In the genomic region with DNA sequence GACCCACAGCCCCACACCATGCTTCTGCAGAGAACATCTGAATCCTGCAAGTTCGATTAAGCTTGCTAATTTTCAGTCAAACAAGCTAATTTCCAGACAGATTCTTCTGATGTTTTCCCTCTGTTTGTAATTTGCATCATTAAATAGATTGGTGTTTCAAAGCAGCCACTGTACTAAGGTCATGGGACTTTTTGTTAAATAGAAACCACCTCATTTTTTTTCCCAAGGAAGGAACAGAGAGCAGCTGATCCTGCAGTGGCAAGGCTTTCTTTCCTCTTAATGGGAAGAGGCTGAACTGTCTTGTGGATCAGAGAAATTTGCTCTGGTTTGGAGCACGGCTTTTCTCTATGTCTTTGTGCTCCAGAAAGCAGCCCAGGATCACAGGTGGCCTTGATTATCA, we compare ENCODE assay signal across 18 mouse cellular contexts.
DNase-seq lines count a peak whose midpoint lies in the region; ATAC-seq lines count a peak whose summit lies in the region.
"Had no signal": no experiment of that assay in that cellular context is flagged by ENCODE, and none has a peak within 500 bp of the region (broad histone marks: within the 10 kb centered on the region; RNA-seq: fewer than 3 reads in every experiment).

No protein-coding gene starts in this region.

- peak overlapping the region; percentile 8; the same call in 1 of the 2 replicates for H3K27ac ChIP-seq in neural tube, embryonic 11.5 days (ENCODE audit: low read depth, low read length)
- H3K27ac ChIP-seq in hindbrain, embryonic 13.5 days, result peak overlapping the region; percentile 88
- peak overlapping the region; percentile 89 for H3K27ac ChIP-seq in midbrain, embryonic 13.5 days
- H3K27ac ChIP-seq: heart, embryonic 10.5 days; liver, embryonic 12.5 days had no signal

- no peak for ATAC-seq in neural tube, embryonic 11.5 days (ENCODE audit: insufficient read depth, low FRiP score, low TSS enrichment)
- no peak for ATAC-seq in hindbrain, embryonic 13.5 days (ENCODE audit: low FRiP score)
- ATAC-seq in midbrain, embryonic 13.5 days, result no peak
- ATAC-seq: liver, embryonic 12.5 days had no signal

- H3K9me3 ChIP-seq in neural tube, embryonic 11.5 days (ENCODE audit: control insufficient read depth, low read length), result no peaks in the 10 kb centered on the region
- no peaks in the 10 kb centered on the region for H3K9me3 ChIP-seq in hindbrain, embryonic 13.5 days
- no peaks in the 10 kb centered on the region for H3K9me3 ChIP-seq in midbrain, embryonic 13.5 days
- H3K9me3 ChIP-seq: heart, embryonic 10.5 days; liver, embryonic 12.5 days had no signal

- H3K36me3 ChIP-seq in neural tube, embryonic 11.5 days (ENCODE audit: control insufficient read depth, insufficient read depth, low read length), result no peaks in the 10 kb centered on the region
- no peaks in the 10 kb centered on the region for H3K36me3 ChIP-seq in hindbrain, embryonic 13.5 days
- H3K36me3 ChIP-seq in midbrain, embryonic 13.5 days, result no peaks in the 10 kb centered on the region
- H3K36me3 ChIP-seq: heart, embryonic 10.5 days; liver, embryonic 12.5 days had no signal

- H3K27me3 ChIP-seq in neural tube, embryonic 11.5 days (ENCODE audit: control insufficient read depth, insufficient read depth, low read length), result no peaks in the 10 kb centered on the region
- peaks cover 5% of the 10 kb centered on the region for H3K27me3 ChIP-seq in hindbrain, embryonic 13.5 days
- H3K27me3 ChIP-seq in midbrain, embryonic 13.5 days, result no peaks in the 10 kb centered on the region
- H3K27me3 ChIP-seq: liver, embryonic 12.5 days had no signal

- no peak for DNase-seq in neural tube, embryonic 11.5 days (ENCODE audit: low spot score)
- no peak for DNase-seq in neural tube, embryonic 10.5 days (ENCODE audit: extremely low spot score, low spot score)
- DNase-seq in urinary bladder, postnatal 25 days (ENCODE audit: low spot score), result no peak
- no peak for DNase-seq in heart, adult 8-10 months (ENCODE audit: low spot score)
- no peak for DNase-seq in heart, postnatal 36 days
- DNase-seq: adrenal gland, postnatal 36 days; cerebellum, adult 9-11 months; embryo, embryonic 11 days; gastrocnemius, postnatal 36 days; heart, postnatal 10 days; lung, embryonic 14.5 days; lung, postnatal 4 days; thymus, adult 18-20 months had no signal

- no peak overlapping the region for H3K4me2 ChIP-seq in neural tube, embryonic 11.5 days (ENCODE audit: low read depth)
- no peak overlapping the region for H3K4me2 ChIP-seq in hindbrain, embryonic 13.5 days
- H3K4me2 ChIP-seq in midbrain, embryonic 13.5 days (replicated peaks), result peak overlapping the region; percentile 30
- H3K4me2 ChIP-seq: liver, embryonic 12.5 days; lung, embryonic 14.5 days had no signal

- H3K9ac ChIP-seq in neural tube, embryonic 11.5 days (ENCODE audit: low read length), result no peak overlapping the region
- peak overlapping the region; percentile 55 for H3K9ac ChIP-seq in hindbrain, embryonic 13.5 days
- H3K9ac ChIP-seq in midbrain, embryonic 13.5 days (replicated peaks), result peak overlapping the region; percentile 37; the same call in 1 of the 2 replicates
- H3K9ac ChIP-seq: liver, embryonic 12.5 days; lung, embryonic 14.5 days had no signal

- WGBS in neural tube, embryonic 11.5 days, result 54% methylated on average over 2 of the region's 2 CpGs
- WGBS in hindbrain, embryonic 13.5 days, result 33% methylated on average over 2 of the region's 2 CpGs
- 15% methylated on average over 2 of the region's 2 CpGs for WGBS in midbrain, embryonic 13.5 days

- no peaks in the 10 kb centered on the region for H3K4me1 ChIP-seq in neural tube, embryonic 11.5 days (ENCODE audit: control insufficient read depth, insufficient read depth, low read length)
- peaks cover 28% of the 10 kb centered on the region for H3K4me1 ChIP-seq in hindbrain, embryonic 13.5 days (replicated peaks)
- peaks cover 57% of the 10 kb centered on the region for H3K4me1 ChIP-seq in midbrain, embryonic 13.5 days (replicated peaks)
- H3K4me1 ChIP-seq: liver, embryonic 12.5 days had no signal

- intact Hi-C loops in heart, postnatal 36 days (cut with DNase I), result no loop called here

- H3K4me3 ChIP-seq in neural tube, embryonic 11.5 days (ENCODE audit: low read depth, low read length), result no peak overlapping the region
- no peak overlapping the region for H3K4me3 ChIP-seq in hindbrain, embryonic 13.5 days
- H3K4me3 ChIP-seq in midbrain, embryonic 13.5 days (replicated peaks), result no peak overlapping the region
- H3K4me3 ChIP-seq: heart, embryonic 10.5 days; left cerebral cortex, adult 2 months; liver, embryonic 12.5 days had no signal

Comparison
In these comparisons a context has a peak if more than half of its experiments do, and no peak if none do; other contexts are left out.
1. H3K27ac ChIP-seq: peak in every context shown above with its lines; median percentile 89 in midbrain, embryonic 13.5 days; 88 in hindbrain, embryonic 13.5 days; 8 in neural tube, embryonic 11.5 days.